Comparison of ENCODE assay signal across 8 mouse cellular contexts in the genomic region with DNA sequence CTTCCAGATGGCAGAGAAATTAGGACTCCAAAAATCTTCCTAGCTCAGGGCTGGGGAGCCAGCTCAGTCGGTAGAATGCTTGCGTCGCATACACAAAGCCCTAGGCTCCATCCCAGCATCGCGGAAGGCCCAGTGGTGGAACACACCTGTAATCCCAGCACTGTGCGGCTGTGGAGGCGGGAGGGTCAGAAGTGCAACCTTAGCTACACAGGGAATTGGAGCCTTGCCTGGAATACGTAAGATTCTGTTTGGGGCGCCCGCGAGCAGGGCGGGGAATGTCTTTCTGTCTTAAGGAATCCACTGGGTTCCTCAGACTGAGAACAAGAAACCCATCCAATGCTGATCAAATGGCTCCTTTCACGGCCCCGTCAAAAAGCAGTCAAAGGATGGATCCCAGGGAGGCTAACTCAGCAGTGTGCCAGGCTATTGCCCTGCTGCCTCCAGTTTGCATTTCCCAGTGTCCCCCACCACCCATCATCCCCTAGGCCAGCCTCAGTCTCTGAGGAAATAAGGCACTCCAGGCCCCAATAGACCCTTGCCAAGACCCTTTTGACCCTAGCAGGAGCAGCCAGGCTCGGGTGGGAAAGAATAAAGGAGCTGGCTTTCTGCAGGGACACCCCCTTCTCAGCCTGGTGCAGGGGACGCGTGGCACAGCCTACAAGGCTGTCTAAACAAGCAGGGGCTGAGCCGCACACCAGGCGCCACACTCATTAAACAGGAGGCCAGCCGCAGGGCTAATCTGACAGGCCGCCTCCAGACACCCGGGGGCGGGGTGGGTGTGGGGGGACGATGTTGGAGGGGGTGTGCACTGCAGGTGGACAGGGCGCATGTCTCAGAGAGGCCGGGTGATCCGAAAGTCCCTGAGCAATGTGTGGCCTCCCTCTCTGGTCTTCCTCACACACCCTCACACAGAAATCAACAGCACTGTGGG.
A peak's percentile ranks its signal among the peaks of the same experiment; 100 is the strongest.
DNase-seq lines count a peak whose midpoint lies in the region; ATAC-seq and TF ChIP-seq lines count a peak whose summit lies in the region.

No protein-coding gene starts in this region.

- H3K9ac ChIP-seq in ES-Bruce4 (ENCODE audit: low read depth, poor library complexity, severe bottlenecking): no peak overlapping the region
- H3K9ac ChIP-seq in forebrain, embryonic 16.5 days (replicated peaks; ENCODE audit: low read depth, low read length): no peak overlapping the region
- H3K9ac ChIP-seq in limb, embryonic 15.5 days: no peak overlapping the region

- intact Hi-C loops in heart, postnatal 14 days (cut with DNase I): loop anchor here (5.0 kb wide), 1 partner anchor 63 kb away; no protein-coding TSS in a partner anchor

- peak overlapping the region; percentile 8; the same call in 1 of the 2 replicates for H3K4me3 ChIP-seq in ES-Bruce4 (ENCODE audit: low read depth, low read length)
- no peak overlapping the region for H3K4me3 ChIP-seq in forebrain, embryonic 16.5 days (replicated peaks; ENCODE audit: low read length)
- no peak overlapping the region for H3K4me3 ChIP-seq in limb, embryonic 15.5 days

- DNase-seq in heart, adult 11 months: peak; percentile 82
- DNase-seq in heart, postnatal 14 days: no peak
- DNase-seq in right cerebral cortex, postnatal 10 days (ENCODE audit: low spot score in 2 of 2): no peak
- no peak for DNase-seq in frontal cortex, postnatal 36 days (ENCODE audit: low spot score in 2 of 2)

- TF ChIP-seq POLR2A in ES-Bruce4 (IDR thresholded peaks at IDR 0.05; ENCODE audit: insufficient read depth, low read length): no peak

- no peaks in the 10 kb centered on the region for H3K27me3 ChIP-seq in ES-Bruce4 (ENCODE audit: control insufficient read depth, insufficient read depth, low read length, poor library complexity, severe bottlenecking)
- no peaks in the 10 kb centered on the region; the same call in 1 of the 2 replicates for H3K27me3 ChIP-seq in forebrain, embryonic 16.5 days (replicated peaks; ENCODE audit: control insufficient read depth, insufficient read depth, low read length)
- peaks cover 35% of the 10 kb centered on the region for H3K27me3 ChIP-seq in limb, embryonic 15.5 days

- H3K9me3 ChIP-seq in ES-Bruce4 (replicated peaks; ENCODE audit: control insufficient read depth, insufficient read depth, low read length, poor library complexity, severe bottlenecking): no peaks in the 10 kb centered on the region
- H3K9me3 ChIP-seq in forebrain, embryonic 16.5 days (ENCODE audit: control insufficient read depth, low read length): no peaks in the 10 kb centered on the region
- H3K9me3 ChIP-seq in limb, embryonic 15.5 days: no peaks in the 10 kb centered on the region

- no peak for TF ChIP-seq CTCF in ES-Bruce4 (IDR thresholded peaks at IDR 0.05; ENCODE audit: low read depth, low read length)

- H3K27ac ChIP-seq in ES-Bruce4 (ENCODE audit: insufficient read depth, low read length): no peak overlapping the region
- H3K27ac ChIP-seq in forebrain, embryonic 16.5 days (ENCODE audit: low read length): peak overlapping the region; percentile 2
- peak overlapping the region; percentile 63 for H3K27ac ChIP-seq in limb, embryonic 15.5 days

- 22% methylated on average over 23 of the region's 27 CpGs for WGBS in forebrain, embryonic 16.5 days
- WGBS in limb, embryonic 15.5 days: 29% methylated on average over 27 of the region's 27 CpGs

- peak; percentile 79 for ATAC-seq in forebrain, embryonic 16.5 days
- ATAC-seq in limb, embryonic 15.5 days (ENCODE audit: insufficient number of reproducible peaks, low FRiP score, low TSS enrichment, low read depth): peak; percentile 42
- ATAC-seq in CD4-positive, CD25-positive, alpha-beta regulatory T cell, adult 4 months: no peak

- H3K36me3 ChIP-seq in ES-Bruce4 (ENCODE audit: control insufficient read depth, insufficient read depth, low read length, poor library complexity, severe bottlenecking): no peaks in the 10 kb centered on the region
- H3K36me3 ChIP-seq in forebrain, embryonic 16.5 days (ENCODE audit: control insufficient read depth, insufficient read depth): no peaks in the 10 kb centered on the region
- no peaks in the 10 kb centered on the region for H3K36me3 ChIP-seq in limb, embryonic 15.5 days

- TF ChIP-seq EP300 in ES-Bruce4 (IDR thresholded peaks at IDR 0.05; ENCODE audit: insufficient read depth, low read depth, low read length): no peak

- no peaks in the 10 kb centered on the region for H3K4me1 ChIP-seq in ES-Bruce4 (ENCODE audit: control insufficient read depth, insufficient read depth, low read length)
- peaks cover 16% of the 10 kb centered on the region for H3K4me1 ChIP-seq in forebrain, embryonic 16.5 days (replicated peaks; ENCODE audit: control insufficient read depth, insufficient read depth, low read length)
- H3K4me1 ChIP-seq in limb, embryonic 15.5 days: peaks cover 30% of the 10 kb centered on the region

- no peak overlapping the region for H3K4me2 ChIP-seq in forebrain, embryonic 16.5 days (ENCODE audit: low read length)
- H3K4me2 ChIP-seq in limb, embryonic 15.5 days: no peak overlapping the region
